Mouse (Mus musculus): ENCODE measurements around the gene Rap1gap2.

The Rap1gap2 gene

GRCm38 (mm10) chr11:74447991-74448403, 162.7 kb downstream of the Rap1gap2 start:
- DNase-seq = peak in 1 of 2 experiments; percentile 19

- DNase-seq = no peak
These were observed 165.1 kb downstream of the Rap1gap2 start for GRCm38 (mm10) chr11:74445591-74445990.

- no peak for DNase-seq
These were observed 166.8 kb downstream of the Rap1gap2 start for GRCm38 (mm10) chr11:74443924-74444256.

- no peak for DNase-seq
These were observed 167.4 kb downstream of the Rap1gap2 start for GRCm38 (mm10) chr11:74443147-74443923.

GRCm38 (mm10) chr11:74442396-74442795, 168.3 kb downstream of the Rap1gap2 start:
- no peak for DNase-seq

- peak in 1 of 2 experiments; percentile 18 for DNase-seq
These were observed 170.6 kb downstream of the Rap1gap2 start for GRCm38 (mm10) chr11:74440112-74440511.

- peak in 1 of 2 experiments; percentile 34 for DNase-seq
These were observed 171.5 kb downstream of the Rap1gap2 start for GRCm38 (mm10) chr11:74439202-74439601.

- DNase-seq = peak in 1 of 2 experiments; percentile 14
These were observed 172.5 kb downstream of the Rap1gap2 start for GRCm38 (mm10) chr11:74438249-74438648.

GRCm38 (mm10) chr11:74435366-74435765, 175.3 kb downstream of the Rap1gap2 start:
- peak; percentile 28 to 71 for DNase-seq

GRCm38 (mm10) chr11:74433000-74433399, 177.7 kb downstream of the Rap1gap2 start:
- DNase-seq = no peak

GRCm38 (mm10) chr11:74429798-74430529, 180.8 kb downstream of the Rap1gap2 start:
- no peak for DNase-seq

- no peak for DNase-seq
These were observed 184.4 kb downstream of the Rap1gap2 start for GRCm38 (mm10) chr11:74426306-74426705.

GRCm38 (mm10) chr11:74422019-74422418, 188.7 kb downstream of the Rap1gap2 start:
- no peak for DNase-seq

GRCm38 (mm10) chr11:74421151-74421550, 189.6 kb downstream of the Rap1gap2 start:
- DNase-seq = no peak

GRCm38 (mm10) chr11:74419601-74420000, 191.1 kb downstream of the Rap1gap2 start:
- DNase-seq = peak in 1 of 2 experiments; percentile 24

GRCm38 (mm10) chr11:74415736-74416135, 195.0 kb downstream of the Rap1gap2 start:
- DNase-seq = no peak

- no peak for DNase-seq
These were observed 196.6 kb downstream of the Rap1gap2 start for GRCm38 (mm10) chr11:74414112-74414511.

GRCm38 (mm10) chr11:74413449-74413972, 197.2 kb downstream of the Rap1gap2 start:
- DNase-seq = no peak

- DNase-seq = no peak
These were observed 198.3 kb downstream of the Rap1gap2 start for GRCm38 (mm10) chr11:74412462-74412861.

GRCm38 (mm10) chr11:74411943-74412342, 198.8 kb downstream of the Rap1gap2 start:
- DNase-seq = no peak

- peak; percentile 41 to 71 for DNase-seq
These were observed 200.9 kb downstream of the Rap1gap2 start for GRCm38 (mm10) chr11:74409757-74410174.

GRCm38 (mm10) chr11:74409447-74409754, 201.3 kb downstream of the Rap1gap2 start:
- DNase-seq = no peak

- DNase-seq = peak; percentile 97
These were observed 201.9 kb downstream of the Rap1gap2 start for GRCm38 (mm10) chr11:74408587-74409446.
